Mouse (Mus musculus): ENCODE results near the gene Zfp317. TPM values are rescaled to one million over a fixed set of nuclear protein-coding genes. Genes with fewer than 3 reads are reported as not detected.

Gene Zfp317
- total RNA-seq (2023), result 10 to 100 TPM; 37.2 to 40.6 TPM

DNA sequence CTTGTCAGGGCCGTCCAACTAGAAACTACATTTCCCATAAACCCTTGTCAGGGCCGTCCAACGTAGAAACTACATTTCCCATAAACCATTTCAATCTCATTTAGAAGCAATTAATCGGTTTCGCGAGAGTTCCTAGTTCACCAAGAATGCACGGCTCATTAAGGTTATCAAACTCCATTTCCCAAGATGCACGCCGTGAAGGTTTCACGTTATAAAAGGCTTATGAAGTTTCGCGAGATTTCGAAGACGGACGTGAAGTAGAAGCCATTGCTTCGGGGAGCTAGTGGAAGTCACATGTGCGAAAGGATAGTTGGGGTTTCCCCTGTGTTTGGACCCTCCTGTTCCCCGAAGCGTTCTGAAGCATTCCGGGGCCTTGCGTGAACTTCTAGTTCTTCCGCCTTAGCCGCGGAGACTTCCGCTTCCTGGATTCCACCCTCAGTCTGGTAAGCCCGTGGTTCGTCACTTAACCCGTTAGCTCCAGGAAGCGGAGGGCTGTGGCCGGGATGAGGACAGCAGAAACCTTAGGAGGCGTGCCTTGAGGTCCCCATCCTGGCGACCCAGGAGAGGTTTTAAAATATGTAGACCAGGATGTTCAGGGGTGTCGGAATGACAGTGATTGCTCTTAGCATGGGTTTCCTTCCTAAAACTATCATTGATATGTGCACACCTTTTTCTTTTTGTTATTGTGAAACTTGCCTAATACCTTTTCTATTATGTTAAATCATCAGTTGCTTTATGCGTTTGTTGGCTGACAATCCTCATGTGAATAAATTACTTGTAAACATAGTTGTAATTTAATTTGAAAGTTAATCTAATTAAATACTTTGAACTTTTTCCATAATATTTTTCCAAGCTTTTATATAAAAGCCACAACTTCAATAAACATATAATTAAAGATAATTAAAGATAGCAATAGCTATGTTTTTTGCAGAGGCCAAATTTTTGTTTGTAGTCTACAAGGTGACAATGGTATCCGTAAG is at the start of gene Zfp317:
Gene Zfp317 (plus strand): TSS at position 260 of the 980 bp plus-strand sequence.

DNA sequence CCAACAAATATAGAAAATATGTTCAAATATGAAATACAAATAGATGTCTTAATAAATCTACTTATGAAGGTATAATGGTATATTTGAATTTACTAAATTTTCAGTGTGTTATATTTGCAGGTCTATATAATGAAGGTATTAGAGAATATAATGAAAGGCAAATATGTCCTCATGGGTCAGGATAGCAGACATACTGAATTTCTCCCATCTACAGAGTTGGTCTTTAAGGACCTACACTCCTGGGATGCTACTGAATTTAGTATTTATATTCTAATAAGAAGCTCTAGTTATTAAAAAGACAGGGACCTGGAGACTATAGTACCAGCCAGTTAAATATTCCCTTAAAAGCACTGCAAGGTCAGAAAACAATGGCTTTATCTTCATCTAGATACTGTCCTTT is 39.6 kb upstream of the Zfp317 start, which contains the start of gene Olfr855:
Gene Olfr855 (plus strand): TSS at position 301 of the 400 bp plus-strand sequence.

Other genes starting within 250 kb of the Zfp317 start
- not detected for gene Olfr847, start 243.4 kb upstream of the Zfp317 start, total RNA-seq (2023)
- not detected for gene Olfr849, start 181.8 kb upstream of the Zfp317 start, total RNA-seq (2023)
- gene Olfr850, start 143.9 kb upstream of the Zfp317 start, total RNA-seq (2023), result not detected
- not detected for gene Olfr851, start 128.8 kb upstream of the Zfp317 start, total RNA-seq (2023)
- not detected for gene Olfr853, start 81.0 kb upstream of the Zfp317 start, total RNA-seq (2023)
- gene Olfr854, start 54.7 kb upstream of the Zfp317 start, total RNA-seq (2023), result not detected
- not detected for gene Olfr855, start 39.5 kb upstream of the Zfp317 start, total RNA-seq (2023)
- gene Olfr857, start 87.3 kb downstream of the Zfp317 start, total RNA-seq (2023), result not detected
- not detected for gene Olfr58, start 158.2 kb downstream of the Zfp317 start, total RNA-seq (2023)
- gene Olfr859, start 182.8 kb downstream of the Zfp317 start, total RNA-seq (2023), result not detected
- not detected for gene Olfr860, start 227.6 kb downstream of the Zfp317 start, total RNA-seq (2023)

Data from B cell, adult 67 days (primary cell).